Mouse (Mus musculus) olfactory bulb, adult 2 months (tissue): ENCODE data around the gene B430218F22Rik. TPM values are rescaled to one million over a fixed set of nuclear protein-coding genes. Genes with fewer than 3 reads are reported as not detected.

Source experiments
- H3K27ac ChIP-seq: fragments of 200-500 bp; 2 replicates; pipeline ENCODE4 v1.5.1; 2012; ENCODE audit warnings: low read depth, low read length; ENCODE audit not compliant: insufficient read depth
- H3K4me1 ChIP-seq: fragments of 200-500 bp; 2 replicates; pipeline ENCODE4 v1.6.1; 2012; ENCODE audit warnings: low read length; ENCODE audit not compliant: control insufficient read depth, insufficient read depth
- H3K4me3 ChIP-seq: fragments of 200-500 bp; 2 replicates; pipeline ENCODE4 v1.5.1; 2012; ENCODE audit warnings: mild to moderate bottlenecking, low read depth, low read length, moderate library complexity; ENCODE audit not compliant: insufficient read depth
- CTCF ChIP-seq: fragments of 200-500 bp; IDR thresholded peaks from 2 replicates; pipeline ENCODE4 v1.5.1; 2012; ENCODE audit warnings: low read depth, mild to moderate bottlenecking, low read length, moderate library complexity; ENCODE audit not compliant: insufficient read depth
- POLR2A ChIP-seq: fragments of 200-500 bp; IDR thresholded peaks from 2 replicates; pipeline ENCODE4 v1.6.1; 2012; ENCODE audit warnings: mild to moderate bottlenecking, low read depth, low read length, moderate library complexity; ENCODE audit not compliant: insufficient read depth
- WGBS: fragments of 180-500 bp; shearing (Covaris S2); methylation state at CpG from one replicate; pipeline ENCODE4 v1.1.7; 2018; 5-methylcytosine and 5-hydroxymethylcytosine counted together
- polyA plus RNA-seq: library from polyadenylated mRNA; stranded (reverse); fragments of >200 nt; gene quantifications from 2 replicates; pipeline ENCODE4 v1.2.4, GENCODE M21; 2012; ENCODE audit warnings: low replicate concordance; ENCODE audit not compliant: missing spikeins, insufficient read depth, insufficient read length

The B430218F22Rik gene
- polyA plus RNA-seq, 1 experiment = not detected

DNA sequence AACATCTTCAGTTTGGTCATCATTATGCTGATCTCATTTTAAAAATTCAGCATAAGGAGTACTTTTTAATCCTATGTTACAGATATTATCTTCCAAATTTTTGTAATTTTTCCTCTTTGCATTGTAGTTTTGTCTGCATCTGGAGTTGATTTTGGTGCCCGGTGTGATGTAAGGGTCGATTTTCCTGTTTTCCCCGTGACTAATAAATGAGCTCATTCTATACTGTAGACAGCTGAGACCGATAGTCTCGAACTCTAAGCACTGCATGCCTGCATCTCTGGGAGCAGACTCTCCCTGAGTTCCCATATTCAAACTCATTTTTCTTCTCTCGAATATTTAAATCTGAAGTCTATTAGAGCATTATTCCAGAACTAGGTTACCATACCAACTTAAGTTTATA, 13.9 kb downstream of the B430218F22Rik start:
- no peak overlapping the region for H3K27ac ChIP-seq
- no peaks in the 10 kb centered on the region for H3K4me1 ChIP-seq
- WGBS = 69% methylated on average over 6 of the region's 6 CpGs
- TF ChIP-seq POLR2A = no peak
- TF ChIP-seq CTCF = no peak
- no peak overlapping the region for H3K4me3 ChIP-seq

DNA sequence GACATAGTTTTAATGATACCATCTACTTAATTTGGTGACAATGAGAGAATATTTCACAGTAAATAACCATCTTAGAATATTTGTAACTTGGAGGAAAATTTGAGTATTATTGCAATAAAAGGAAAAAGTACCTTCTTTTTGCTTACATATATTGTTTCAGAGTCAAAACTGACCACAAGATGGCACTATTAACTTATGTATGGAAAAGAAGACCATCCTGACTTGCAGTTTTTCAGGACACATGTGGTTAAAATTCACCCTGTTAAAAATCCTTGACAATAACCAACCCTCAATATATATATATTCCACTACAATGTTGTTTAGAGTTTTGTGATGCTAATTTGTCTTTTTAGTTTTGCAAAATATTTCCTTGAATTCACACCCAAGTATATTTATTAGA, 17.1 kb downstream of the B430218F22Rik start:
- no peaks in the 10 kb centered on the region for H3K4me1 ChIP-seq
- no peak overlapping the region for H3K4me3 ChIP-seq
- TF ChIP-seq POLR2A (no peak), CTCF (no peak)
- no peak overlapping the region for H3K27ac ChIP-seq

DNA sequence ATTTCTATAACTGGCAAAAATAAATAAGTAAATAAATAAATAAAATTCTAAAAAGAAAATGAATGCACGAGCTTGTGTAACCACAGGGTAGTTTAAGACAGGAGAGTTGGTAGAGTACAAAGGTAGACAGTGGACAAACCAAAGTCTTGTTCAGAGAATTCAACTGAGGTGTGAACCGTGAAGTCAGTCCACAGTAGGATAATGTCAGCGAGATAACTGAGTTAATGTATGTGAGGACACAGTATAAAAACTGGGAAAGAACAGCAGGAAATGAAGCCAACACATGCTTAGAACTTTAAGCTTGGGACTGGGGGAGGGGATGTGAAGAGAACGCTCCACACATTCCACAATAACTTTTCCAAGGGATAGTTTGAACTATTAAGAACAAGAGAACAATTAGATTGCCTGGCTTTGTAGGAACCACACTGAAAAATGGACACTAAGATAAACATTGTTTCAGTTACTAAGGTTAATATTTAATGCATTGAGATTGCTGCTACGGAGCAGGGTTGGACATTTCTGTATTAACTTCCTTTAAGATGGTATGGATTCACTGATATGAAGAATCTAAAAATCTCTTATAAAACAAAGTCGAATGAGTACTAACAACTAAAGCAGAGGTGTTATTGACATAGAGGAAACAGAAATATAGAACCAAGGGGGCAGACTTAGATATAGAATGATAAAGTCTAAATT, 25.0 kb downstream of the B430218F22Rik start:
- H3K4me3 ChIP-seq = no peak overlapping the region
- H3K27ac ChIP-seq = no peak overlapping the region
- 84% methylated on average over 6 of the region's 6 CpGs for WGBS
- TF ChIP-seq POLR2A (no peak), CTCF (no peak)
- no peaks in the 10 kb centered on the region for H3K4me1 ChIP-seq

DNA sequence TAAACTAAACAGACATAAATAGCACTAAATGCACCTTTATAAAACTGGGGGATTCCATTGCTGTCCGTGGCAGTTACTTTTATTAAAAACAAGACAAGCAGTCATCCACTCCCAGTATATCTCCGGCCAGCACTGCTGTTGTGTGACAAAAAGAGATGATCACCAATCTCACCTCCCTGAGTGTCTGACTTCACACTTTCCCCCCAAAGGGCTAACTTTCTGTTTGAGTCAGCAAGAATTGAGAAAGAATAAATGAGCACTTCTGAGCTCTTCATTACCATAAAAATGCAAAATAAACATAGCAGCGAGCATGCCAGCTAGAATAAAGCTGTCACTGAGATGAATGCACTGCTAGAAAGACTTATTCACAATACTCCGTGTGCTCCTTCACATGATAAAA, 31.7 kb downstream of the B430218F22Rik start:
- TF ChIP-seq POLR2A (no peak), CTCF (no peak)
- no peak overlapping the region for H3K27ac ChIP-seq
- no peak overlapping the region for H3K4me3 ChIP-seq
- no peaks in the 10 kb centered on the region for H3K4me1 ChIP-seq
- 32% methylated on average over 4 of the region's 4 CpGs for whole genome bisulfite sequencing

DNA sequence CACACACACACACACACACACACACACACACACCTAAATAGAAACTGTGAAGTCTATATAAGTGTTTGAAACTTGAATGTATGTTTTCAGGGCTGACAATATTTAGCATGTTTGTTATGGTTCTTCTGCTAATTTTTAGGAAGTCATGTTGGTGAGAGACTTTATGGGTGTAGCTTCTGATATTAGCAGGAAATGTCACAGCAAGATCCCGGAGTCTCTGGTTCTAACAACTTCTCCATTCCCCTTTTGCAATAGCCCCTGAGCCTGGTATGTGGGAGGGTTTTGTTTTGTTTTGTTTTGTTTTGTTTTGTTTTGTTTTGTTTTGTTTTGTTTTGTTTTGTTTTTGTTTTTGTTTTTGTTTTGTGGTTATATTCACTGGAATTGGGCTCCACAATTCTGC, 34.0 kb downstream of the B430218F22Rik start:
- WGBS = 78% methylated on average over 1 of the region's 1 CpGs
- Histone ChIP-seq H3K4me1 (no peaks in the 10 kb centered on the region), H3K4me3 (no peak overlapping the region), H3K27ac (no peak overlapping the region)
- TF ChIP-seq POLR2A = no peak
- TF ChIP-seq CTCF = no peak

DNA sequence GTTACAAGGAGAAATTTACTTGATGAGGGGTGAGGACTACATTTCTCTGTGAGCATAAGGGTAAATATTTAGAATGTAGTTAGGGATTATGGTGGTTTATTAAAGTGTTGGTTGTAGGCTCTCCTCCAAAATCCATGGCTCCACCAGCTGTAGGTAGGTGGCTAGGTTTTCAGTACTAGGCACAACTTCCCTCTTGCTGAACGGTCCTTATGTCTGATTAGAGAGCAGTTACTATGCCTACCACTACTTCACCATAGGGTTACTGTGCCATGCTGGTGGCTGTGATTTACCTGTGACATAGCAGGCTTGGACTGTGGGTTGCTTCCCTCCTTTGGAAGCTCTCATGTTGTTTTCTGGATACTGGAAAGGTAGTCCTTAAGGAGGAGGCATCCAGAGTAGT, 34.4 kb downstream of the B430218F22Rik start:
- no peak for TF ChIP-seq CTCF
- TF ChIP-seq POLR2A = no peak
- H3K4me3 ChIP-seq = no peak overlapping the region
- H3K4me1 ChIP-seq = no peaks in the 10 kb centered on the region
- H3K27ac ChIP-seq = no peak overlapping the region
- 84% methylated on average over 1 of the region's 1 CpGs for WGBS

Other genes starting within 250 kb of the B430218F22Rik start
- not detected in 2 replicates for gene Mrps30, start 622 bp downstream of the B430218F22Rik start, polyA plus RNA-seq